Mouse (Mus musculus) cerebellum, postnatal 10 days (tissue): Measurements from ENCODE around the gene Stk40.
"Not testable (repeated sequence)": the region's sequence is repeated elsewhere in the genome, so short reads cannot be mapped to it uniquely, and the experiment has no call there.

Source experiments
- DNase-seq, 2 experiments: peaks; one replicate each; pipeline ENCODE4 v3.0.0; 2021; ENCODE audit warnings: mixed read lengths in 2 of 2

Gene Stk40

GRCm38 (mm10) chr4:126156617-126157016 is 52.9 kb downstream of the Stk40 start:
- peak; percentile 45 to 51 for DNase-seq

DNA sequence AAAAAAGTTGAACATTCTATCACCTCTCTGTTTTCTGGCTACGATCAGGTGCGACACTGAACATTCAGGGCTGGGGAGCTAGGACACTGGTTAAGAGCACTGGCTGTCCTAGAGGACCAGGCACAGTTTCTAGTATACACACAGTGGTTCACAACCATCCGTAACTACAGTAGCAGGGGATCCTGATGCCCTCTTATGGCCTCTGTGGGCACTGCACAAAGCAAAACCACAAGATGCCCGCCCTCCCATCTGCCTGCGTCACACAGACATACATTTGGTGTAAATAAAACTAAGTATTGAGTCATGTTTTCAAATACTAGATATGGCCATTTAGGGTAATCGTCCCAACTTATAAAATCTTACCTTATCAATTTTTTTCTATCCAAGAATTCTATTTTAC is 53.8 kb downstream of the Stk40 start:
- DNase-seq: no peak

- DNase-seq: peak; percentile 40 to 46
These were observed 55.7 kb downstream of the Stk40 start for GRCm38 (mm10) chr4:126159455-126159854.

DNA sequence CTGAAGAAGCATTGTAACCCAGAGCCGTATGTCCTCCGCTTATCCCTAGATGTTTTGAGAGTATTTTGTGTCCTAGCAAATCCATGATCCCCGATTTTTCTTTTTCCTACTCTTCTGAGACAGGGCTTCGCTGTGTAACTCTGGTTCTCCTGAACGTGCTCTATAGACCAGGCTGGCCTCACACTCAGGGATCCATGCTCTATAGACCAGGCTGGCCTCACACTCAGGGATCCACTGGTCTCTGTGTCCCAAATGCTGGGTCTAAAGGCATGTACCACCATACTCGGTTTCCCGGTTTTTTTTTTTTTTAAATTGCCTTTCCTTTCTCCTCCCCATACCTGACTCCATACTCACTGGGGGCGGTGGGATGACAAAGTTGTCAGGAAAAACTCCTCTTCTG is 57.2 kb downstream of the Stk40 start:
- no peak for DNase-seq

- no peak for DNase-seq
These were observed 57.7 kb downstream of the Stk40 start for GRCm38 (mm10) chr4:126161456-126161855.

DNA sequence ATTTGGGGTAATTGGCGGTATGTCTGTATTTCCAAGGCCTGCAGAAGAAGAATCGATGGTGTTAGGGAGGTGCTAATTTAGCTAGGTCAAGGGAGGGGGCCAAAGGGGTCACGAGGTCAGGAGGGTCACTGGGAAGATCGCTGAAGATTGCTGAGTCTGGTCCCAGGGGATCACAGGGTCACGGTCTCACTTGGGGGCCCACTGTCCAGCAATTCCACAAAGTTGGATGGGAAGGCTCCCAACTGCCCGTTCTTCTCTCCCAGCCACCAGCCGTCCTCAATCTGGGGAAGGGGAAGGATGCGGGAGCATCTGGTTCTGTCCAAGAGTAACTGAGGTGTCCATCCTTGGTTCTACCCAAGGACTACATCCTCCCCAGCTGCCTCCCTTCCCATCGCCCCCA is 58.2 kb downstream of the Stk40 start:
- peak in 1 of 2 experiments; percentile 34 for DNase-seq

DNA sequence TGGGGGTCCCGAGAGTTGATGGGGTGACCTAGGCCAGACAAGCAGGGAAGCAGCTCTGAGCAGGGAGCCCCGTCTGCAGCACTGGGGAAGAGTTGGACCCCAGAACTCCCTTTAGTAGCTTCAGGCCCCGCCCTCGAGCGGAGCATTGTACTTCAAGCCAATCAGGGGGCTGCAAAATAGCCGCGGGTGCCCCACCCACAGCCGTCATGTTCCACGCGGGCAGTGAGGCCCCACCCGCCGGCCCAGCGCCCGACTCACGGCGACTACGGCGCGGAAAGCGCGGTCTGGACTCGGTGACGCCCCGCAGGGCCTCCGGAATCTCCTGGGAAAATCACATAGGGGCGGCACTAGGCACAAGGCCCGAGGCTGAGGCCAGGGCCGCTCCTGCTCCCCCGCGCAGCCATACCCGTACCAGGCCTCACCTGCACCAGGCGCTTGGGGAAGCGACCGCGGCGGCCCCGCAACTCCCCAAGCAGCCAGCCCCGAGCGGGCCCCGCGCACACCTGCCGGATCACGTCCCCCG is 58.8 kb downstream of the Stk40 start:
- peak; percentile 87 to 90 for DNase-seq

- no peak for DNase-seq
These were observed 59.4 kb downstream of the Stk40 start, which contains the start of gene Sh3d21 for GRCm38 (mm10) chr4:126163067-126163659. Gene Sh3d21, minus strand, starts transcription at chr4:126163491.

DNA sequence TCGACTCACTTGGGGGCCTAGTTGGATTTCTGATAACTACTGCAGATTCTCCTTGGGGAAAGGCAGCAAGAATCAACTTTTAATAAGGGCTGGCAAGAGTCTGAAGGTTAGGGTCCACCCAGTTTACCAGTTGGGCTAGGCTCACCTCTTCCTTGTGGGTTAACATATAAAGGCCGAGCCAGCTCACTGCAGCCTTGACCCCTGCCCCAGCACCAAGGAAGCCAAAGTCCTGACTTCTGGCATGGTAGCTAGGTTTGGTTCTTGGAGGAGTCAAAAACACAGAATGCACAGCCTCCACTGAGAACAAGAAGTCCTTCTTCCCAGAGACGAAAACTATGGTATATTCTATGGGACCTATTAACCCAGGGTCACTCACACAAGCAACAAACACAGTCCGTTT is 59.9 kb downstream of the Stk40 start:
- no peak for DNase-seq

- not testable (repeated sequence) for DNase-seq
These were observed 61.3 kb downstream of the Stk40 start for GRCm38 (mm10) chr4:126165092-126165491.

DNA sequence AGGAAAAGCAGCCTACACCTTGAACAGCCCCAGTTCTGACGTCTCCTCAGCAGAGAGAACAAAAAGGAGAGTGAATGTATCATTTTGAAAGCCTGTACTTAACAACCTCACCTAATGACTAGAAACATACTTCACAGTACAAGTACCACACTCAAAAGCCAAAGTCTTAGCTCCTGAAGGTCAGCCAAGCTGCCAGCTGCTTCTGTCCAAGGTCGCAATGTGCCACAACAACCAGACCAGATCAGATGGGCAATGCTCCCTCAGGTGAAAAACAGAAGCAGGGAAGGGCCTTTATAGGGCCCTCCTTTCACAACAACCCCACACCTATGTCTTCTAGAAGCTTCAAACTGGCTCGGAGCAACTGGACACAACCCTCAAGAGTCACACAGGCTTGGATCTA is 62.3 kb downstream of the Stk40 start:
- no peak for DNase-seq

DNA sequence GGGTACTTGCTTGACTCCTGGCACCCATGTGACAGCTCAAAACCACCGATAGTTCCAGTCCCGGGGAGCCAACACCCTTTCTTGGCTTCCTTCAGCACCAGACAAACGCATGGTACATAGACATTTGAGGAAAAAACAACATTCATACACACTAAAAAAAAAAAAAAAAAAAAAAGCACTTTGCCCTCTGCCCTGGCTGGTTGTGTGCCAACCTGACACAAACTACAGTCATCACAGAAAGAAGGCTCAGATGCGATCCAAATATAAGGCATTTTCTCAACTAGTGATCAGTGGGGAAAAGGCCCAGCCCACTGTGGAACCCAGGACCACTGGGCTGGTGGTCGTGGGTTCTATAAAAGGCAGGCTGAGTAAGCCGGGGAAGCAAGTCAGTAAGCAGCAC is 65.1 kb downstream of the Stk40 start:
- DNase-seq: no peak

GRCm38 (mm10) chr4:126170737-126171136 is 67.0 kb downstream of the Stk40 start:
- DNase-seq: not testable (repeated sequence)

- DNase-seq: no peak
These were observed 70.0 kb downstream of the Stk40 start for GRCm38 (mm10) chr4:126173800-126174199.

- not testable (repeated sequence) for DNase-seq
These were observed 72.2 kb downstream of the Stk40 start for GRCm38 (mm10) chr4:126175980-126176379.

DNA sequence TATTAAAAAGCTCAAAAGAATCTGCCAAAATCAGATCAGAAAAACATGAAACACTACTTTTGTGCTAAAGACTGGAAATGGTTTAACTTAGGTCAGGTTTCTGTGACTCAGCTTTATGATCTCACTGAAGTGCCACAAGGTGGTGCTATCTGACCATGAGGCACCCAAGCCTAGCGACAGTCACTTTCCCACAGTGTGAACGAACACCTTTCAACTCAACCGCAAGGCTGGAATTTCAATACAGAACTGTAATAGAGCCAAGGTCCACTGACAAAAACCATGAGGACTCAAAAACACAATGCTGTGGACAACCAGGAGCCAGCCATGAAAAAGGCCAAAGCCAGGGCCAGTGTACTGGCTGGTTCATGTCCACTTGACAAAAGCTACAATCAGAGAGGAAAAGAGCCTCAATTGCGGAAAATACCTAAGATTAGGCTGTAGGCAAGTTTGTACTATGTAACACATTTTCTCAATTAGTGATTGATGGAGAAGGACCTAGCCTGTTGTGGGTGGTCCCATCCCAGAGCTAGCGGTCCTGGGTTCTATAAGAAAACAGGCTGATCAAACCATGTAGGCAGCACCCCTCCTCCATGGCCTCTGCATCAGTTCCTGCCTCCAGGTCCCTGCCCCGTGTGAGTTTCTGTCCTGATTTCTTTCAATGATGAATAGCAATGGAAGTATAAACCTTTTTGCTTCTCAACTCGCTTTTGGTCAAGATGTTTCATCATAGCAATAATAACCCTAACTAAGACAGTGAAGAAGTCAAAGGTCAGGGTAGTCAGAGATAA is 77.6 kb downstream of the Stk40 start:
- DNase-seq: peak; percentile 68 to 72

DNA sequence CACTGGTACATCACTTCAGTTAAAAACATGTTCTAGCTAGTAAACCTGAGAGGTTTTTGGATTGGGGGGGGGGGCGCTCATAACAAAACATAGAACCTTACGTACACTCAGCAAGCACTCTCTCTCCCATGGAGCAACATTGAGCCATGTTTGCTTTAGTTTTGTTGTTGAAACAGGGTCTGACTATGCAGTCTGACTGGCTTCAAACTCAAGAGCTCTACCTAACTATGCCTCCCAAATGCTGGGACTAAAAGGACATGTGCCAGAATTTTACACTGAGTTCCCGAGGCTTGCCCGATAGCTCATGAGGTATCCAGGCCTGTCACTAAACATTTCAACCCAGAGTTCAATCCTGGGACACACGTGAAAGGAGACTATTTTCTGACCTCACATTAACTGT is 79.3 kb downstream of the Stk40 start:
- DNase-seq: no peak

GRCm38 (mm10) chr4:126187096-126187495 is 83.3 kb downstream of the Stk40 start:
- no peak for DNase-seq
